Mouse (Mus musculus) left cerebral cortex, adult 2 months (tissue): ENCODE results near the gene Kptn. TPM values are rescaled to one million over a fixed set of nuclear protein-coding genes. Genes with fewer than 3 reads are reported as not detected.

Experiments used
- DNase-seq, 2 experiments: peaks; one replicate each; pipeline ENCODE4 v3.0.0; 2021 to 2022; ENCODE audit warnings: low spot score in 2 of 2, mixed read lengths in 1 of 2; ENCODE audit errors: extremely low spot score in 1 of 2
- H3K27ac ChIP-seq: fragments of 200-600 bp; 2 replicates; pipeline ENCODE4 v1.8.1; 2022
- H3K4me3 ChIP-seq: fragments of 200-600 bp; 2 replicates; pipeline ENCODE4 v1.8.1; 2022
- CTCF ChIP-seq: fragments of 200-600 bp; IDR thresholded peaks from 2 replicates; pipeline ENCODE4 v1.8.1; 2022; ENCODE audit warnings: antibody characterized with exemption, mild to moderate bottlenecking, moderate library complexity
- intact Hi-C: fragments of 180-260 bp; cut with DNase I; formaldehyde crosslinking; loops from one replicate; pipeline ENCODE4 v1.15.1; 2025
- total RNA-seq, 2 experiments: library from RNA; stranded (reverse); gene quantifications; 2 replicates each; pipeline ENCODE4 v1.2.3; 2021

Kptn gene
- total RNA-seq, 2 experiments from 2014 or later: 42.9 to 46.3 TPM

GRCm38 (mm10) chr7:16101726-16102475, 17.8 kb upstream of the Kptn start:
- no peak for DNase-seq
- TF ChIP-seq CTCF: no peak
- Histone ChIP-seq H3K27ac (peak overlapping the region; percentile 65), H3K4me3 (peak overlapping the region; percentile 28)
- intact Hi-C loops: loop anchor here (2.0 kb wide), 1 partner anchor 29 kb away; no protein-coding TSS in a partner anchor

GRCm38 (mm10) chr7:16102686-16103226, 16.9 kb upstream of the Kptn start:
- no peak for DNase-seq
- TF ChIP-seq CTCF: no peak
- Histone ChIP-seq H3K27ac (peak overlapping the region; percentile 94), H3K4me3 (no peak overlapping the region)
- intact Hi-C loops: loop anchor here (1.0 to 2.0 kb wide), 2 partner anchors 28 to 47 kb away; no protein-coding TSS in a partner anchor

- Histone ChIP-seq H3K27ac (peak overlapping the region; percentile 94), H3K4me3 (no peak overlapping the region)
- TF ChIP-seq CTCF: no peak; the same call in 1 of the 2 replicates
- DNase-seq: peak; percentile 72 to 77
- intact Hi-C loops: loop anchor here (1.0 to 2.0 kb wide), 2 partner anchors 27 to 46 kb away; no protein-coding TSS in a partner anchor
Measured at GRCm38 (mm10) chr7:16103760-16104159, 15.9 kb upstream of the Kptn start.

GRCm38 (mm10) chr7:16104611-16105388, 14.9 kb upstream of the Kptn start:
- H3K27ac ChIP-seq: peak overlapping the region; percentile 94
- no peak for DNase-seq
- no peak for TF ChIP-seq CTCF
- H3K4me3 ChIP-seq: no peak overlapping the region
- intact Hi-C loops: no loop called here

DNA sequence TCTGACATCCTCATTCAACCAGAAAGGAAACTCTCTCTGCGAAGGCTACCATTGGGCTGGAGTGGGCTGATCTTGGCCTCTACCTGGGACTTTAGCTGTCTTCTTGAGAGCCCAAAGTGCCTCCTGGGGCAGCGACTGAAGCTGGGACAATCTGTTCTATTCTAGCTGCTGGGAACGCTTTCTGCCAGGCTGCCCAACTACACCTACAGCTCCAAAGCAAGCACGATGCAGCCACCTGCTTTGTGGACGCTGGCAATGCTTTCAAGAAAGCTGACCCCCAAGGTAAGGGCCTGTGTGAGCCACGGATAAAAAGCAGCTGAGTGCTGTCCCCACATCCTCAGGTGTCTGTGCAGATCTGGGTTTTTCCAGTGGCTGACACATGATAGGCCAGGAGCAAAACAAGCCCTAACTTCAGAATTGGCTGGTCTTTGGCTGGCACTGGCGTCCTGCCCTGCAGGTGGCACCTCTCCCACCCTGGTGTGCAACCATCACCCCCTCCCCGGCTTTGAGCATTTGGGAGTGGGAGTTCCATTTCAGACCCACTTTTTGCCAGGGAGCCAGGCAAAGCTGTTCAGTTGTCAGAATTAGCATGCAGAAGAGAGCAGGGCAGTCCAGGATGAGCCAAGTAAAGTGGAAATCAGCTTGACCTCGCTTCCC, 10.7 kb upstream of the Kptn start:
- no peak for TF ChIP-seq CTCF
- H3K4me3 ChIP-seq: no peak overlapping the region
- H3K27ac ChIP-seq: peak overlapping the region; percentile 94
- no peak for DNase-seq
- intact Hi-C loops: no loop called here

- intact Hi-C loops: no loop called here
- H3K27ac ChIP-seq: peak overlapping the region; percentile 94
Measured at GRCm38 (mm10) chr7:16110158-16110557, 9.5 kb upstream of the Kptn start.

GRCm38 (mm10) chr7:16111284-16112090, 8.2 kb upstream of the Kptn start:
- no peak for TF ChIP-seq CTCF
- Histone ChIP-seq H3K27ac (peak overlapping the region; percentile 94), H3K4me3 (no peak overlapping the region)
- intact Hi-C loops: no loop called here
- no peak for DNase-seq

More at GRCm38 (mm10) chr7:16110158-16110557, 9.5 kb upstream of the Kptn start:
- no peak for DNase-seq
- TF ChIP-seq CTCF: no peak
- no peak overlapping the region for H3K4me3 ChIP-seq

DNA sequence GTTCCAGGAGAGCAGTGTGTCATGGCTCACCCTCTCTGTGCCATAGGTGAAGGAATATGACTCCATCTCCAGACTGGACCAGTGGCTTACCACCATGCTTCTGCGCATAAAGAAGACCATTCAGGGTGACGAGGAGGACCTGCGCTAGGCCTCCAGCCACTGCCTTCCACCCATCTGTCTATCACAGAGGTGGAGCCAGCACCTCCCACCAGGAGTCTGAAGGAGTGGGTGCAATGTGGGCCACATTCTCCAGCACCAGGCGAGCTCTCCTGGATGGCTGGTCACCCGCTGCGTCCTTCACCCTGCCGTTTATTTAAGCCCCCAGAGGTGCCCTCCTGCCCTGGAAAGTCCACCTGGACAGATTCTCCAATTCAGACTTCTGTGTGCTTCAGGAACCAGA, 3.3 kb upstream of the Kptn start:
- no peak for TF ChIP-seq CTCF
- peak overlapping the region; percentile 72 for H3K27ac ChIP-seq

GRCm38 (mm10) chr7:16117100-16117499, 2.6 kb upstream of the Kptn start:
- Histone ChIP-seq H3K4me3 (no peak overlapping the region), H3K27ac (peak overlapping the region; percentile 72)
- TF ChIP-seq CTCF: no peak
- no peak for DNase-seq
- intact Hi-C loops: no loop called here

More for the DNA sequence above, 3.3 kb upstream of the Kptn start:
- intact Hi-C loops: no loop called here
- DNase-seq: no peak
- no peak overlapping the region for H3K4me3 ChIP-seq

DNA sequence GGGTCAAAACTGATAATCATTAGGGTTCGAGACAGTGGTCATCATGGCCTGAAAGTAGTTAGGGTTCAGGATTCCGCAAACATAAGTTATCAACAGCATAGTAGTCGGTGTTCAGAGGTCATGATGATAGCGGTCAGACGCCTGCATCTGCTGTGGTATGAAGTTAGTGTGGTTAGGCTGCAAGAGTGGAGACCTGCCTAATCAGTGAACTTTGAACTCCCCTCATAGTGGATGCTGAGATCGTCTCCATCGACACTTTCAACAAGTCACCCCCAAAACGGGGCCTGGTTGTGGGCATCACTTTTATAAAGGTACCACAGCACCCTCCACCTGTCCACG, 536 bp downstream of the Kptn start:
- H3K4me3 ChIP-seq: peak overlapping the region; percentile 74
- TF ChIP-seq CTCF: no peak
- no peak for DNase-seq
- H3K27ac ChIP-seq: peak overlapping the region; percentile 99
- intact Hi-C loops: no loop called here

GRCm38 (mm10) chr7:16125829-16126228, 6.1 kb downstream of the Kptn start:
- intact Hi-C loops: no loop called here
- Histone ChIP-seq H3K4me3 (no peak overlapping the region), H3K27ac (no peak overlapping the region)
- DNase-seq: no peak
- TF ChIP-seq CTCF: no peak; the same call in 1 of the 2 replicates
